Mouse (Mus musculus) c-Kit-negative CD71-positive TER-119-positive erythroid progenitor cells, embryonic 14.5 days (primary cell): Measurements from ENCODE around the gene Agtpbp1.

ENCODE experiments used
- DNase-seq: peaks from one replicate; pipeline ENCODE4 v3.0.0-alpha.2; 2013; ENCODE audit warnings: low read depth, low spot score

The Agtpbp1 gene

DNA sequence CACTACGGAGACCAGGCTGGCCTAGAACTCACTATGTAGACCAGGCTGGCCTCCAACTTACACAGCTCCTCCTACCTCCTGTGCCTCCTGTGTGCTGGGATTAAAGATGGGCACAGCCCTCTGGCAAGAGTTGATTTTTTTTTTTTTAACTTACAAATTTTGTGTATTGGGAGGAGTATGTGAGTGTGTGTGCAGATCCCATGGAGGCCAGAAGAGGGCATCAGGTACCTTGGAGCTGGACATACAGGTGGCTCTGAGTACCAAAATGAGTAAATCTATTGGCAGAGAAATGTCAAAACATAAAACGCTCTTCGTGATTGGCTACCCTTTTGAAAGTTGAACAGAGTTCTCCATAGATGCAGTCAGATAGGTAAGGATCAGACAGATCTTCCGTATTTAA is 4.1 kb downstream of the Agtpbp1 start:
- no peak for DNase-seq

DNA sequence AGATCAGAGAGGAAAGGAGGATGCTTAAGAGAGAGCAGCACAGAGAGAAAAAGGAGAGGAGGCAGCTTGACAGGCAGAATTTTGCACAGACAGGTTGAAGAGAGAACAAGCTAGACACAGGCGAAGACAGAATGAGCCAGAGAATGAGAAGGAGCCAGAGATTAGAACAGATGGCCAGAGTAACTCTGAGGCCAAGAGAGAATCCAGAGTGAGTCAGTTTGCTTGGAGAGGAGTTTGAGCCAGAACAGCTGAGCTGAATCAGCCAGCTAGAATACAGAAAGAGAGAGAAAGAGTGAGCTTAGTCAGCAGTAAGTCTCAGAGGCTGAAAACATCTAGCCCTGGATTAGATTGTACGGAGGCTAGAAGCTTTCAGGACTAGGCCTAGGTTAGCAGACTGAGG is 12.5 kb downstream of the Agtpbp1 start:
- no peak for DNase-seq

DNA sequence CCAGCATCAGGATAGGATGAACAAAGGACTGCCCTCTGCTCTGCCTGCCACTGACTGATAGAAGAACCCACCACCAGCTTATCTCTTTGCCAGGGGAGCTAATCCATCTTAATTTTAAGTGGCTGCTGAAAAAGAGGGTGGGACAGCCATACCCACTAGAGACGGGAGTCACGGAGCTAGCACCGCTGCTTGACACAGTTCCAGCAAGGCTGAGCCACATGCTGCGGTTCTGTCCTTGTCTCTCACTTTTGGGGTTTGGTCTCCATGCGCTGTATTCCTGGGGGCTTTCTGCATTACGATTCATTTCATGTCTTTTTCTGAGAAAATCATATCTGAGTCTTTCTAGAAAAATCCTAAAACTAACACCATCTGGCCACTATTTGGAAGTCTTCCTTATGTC is 13.9 kb downstream of the Agtpbp1 start:
- DNase-seq = no peak

DNA sequence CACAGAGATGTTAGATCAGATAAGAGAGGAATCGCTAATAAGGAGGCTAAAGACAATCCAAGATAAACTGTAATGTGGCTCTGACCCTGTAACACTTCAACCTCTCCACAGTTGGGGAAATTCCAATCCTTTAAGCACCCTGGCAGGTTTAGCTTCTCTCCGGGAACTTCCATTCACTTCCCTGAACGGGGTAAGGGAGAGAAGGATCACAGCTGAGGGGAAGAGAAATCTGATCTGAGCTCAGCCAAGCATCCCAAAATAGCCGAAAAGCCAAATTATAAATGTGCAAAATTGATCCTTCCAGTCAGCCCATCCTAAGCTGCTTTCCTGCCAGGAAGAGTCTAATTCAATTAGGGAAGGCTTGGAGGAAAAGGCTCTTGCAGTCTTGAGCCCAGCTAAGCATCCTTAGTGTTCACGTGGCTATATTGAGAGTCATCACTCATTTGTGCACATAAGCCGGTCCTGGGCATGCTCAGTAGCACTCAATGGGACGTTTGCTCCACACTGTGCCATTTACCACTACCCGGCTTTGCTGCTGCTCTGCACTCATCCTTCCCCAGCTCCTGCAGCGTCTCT is 19.0 kb downstream of the Agtpbp1 start:
- no peak for DNase-seq

DNA sequence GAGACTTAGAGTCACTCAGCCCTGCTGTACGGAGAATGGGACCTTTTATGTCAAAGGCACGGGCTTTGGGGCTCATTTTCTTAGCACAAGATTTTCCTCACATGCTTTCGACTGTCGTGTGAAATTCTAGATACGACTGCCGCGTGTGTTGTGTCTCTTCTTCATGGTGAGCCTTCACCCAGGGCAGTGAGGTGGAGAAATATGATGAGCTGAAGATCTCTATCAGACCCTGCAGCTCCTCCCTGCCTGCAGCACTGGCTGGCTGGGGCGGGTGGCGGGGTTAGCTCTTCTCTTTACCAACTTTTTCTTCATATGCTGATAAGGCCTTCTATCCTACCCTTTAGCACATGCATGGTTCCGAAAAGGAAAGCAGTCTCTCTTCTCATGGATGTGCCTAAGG is 20.1 kb downstream of the Agtpbp1 start:
- DNase-seq = no peak

DNA sequence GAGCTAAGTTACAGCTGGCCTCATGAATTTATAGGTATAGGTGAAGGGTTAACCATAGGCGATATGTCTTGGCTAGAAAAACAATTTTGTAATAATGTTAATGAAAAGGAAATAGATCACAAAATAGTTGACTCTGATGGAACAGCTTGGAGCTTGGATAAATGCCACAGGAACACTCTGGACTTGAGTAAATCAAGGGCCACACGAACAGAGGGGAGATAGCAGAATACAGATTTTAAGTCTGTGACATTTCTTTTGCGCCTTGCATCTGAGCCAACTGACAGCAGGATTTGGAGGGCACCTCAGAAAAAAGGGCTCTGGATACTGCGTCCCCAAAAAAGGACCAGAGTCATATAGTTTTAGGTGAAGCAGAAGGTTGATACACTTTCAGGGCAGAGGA is 20.5 kb downstream of the Agtpbp1 start:
- DNase-seq = no peak

DNA sequence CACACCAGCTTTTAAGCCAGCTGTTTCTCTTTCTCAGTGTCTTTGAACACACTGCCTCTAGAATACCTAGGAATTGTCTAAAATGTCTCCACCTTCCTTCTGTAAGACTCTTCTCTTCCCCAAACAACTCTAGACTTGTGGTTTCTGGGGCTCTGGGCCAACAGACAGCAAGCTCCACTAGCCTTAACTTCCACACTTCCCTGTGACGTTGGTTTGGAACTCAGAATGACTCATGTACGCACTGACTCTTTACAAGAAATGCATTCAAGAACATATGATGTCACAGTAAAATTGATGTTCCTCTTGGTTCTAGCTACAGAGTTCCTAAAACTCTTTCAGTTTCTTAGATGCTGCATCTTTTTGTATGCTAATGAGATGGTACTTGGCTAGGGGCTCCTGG is 22.6 kb downstream of the Agtpbp1 start:
- DNase-seq = no peak

DNA sequence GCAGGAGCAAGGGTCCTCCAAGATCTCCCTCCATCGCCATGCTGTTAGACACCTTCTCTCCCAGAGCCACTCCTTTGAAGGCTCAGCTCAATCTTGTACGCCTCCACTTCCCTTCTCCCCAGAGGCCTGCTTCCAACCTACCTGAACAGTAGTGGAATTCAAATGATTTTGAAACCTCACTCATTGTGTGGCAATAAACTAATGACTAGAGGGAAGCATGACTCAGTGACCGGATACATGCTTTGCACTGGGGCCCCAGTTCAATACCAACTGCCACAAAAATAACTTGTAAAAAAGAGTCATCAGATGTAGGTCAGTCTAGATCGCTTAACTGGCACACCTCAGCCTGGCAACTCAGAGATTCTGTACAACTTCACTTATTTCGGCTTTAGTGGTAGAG is 26.3 kb downstream of the Agtpbp1 start:
- DNase-seq = no peak

DNA sequence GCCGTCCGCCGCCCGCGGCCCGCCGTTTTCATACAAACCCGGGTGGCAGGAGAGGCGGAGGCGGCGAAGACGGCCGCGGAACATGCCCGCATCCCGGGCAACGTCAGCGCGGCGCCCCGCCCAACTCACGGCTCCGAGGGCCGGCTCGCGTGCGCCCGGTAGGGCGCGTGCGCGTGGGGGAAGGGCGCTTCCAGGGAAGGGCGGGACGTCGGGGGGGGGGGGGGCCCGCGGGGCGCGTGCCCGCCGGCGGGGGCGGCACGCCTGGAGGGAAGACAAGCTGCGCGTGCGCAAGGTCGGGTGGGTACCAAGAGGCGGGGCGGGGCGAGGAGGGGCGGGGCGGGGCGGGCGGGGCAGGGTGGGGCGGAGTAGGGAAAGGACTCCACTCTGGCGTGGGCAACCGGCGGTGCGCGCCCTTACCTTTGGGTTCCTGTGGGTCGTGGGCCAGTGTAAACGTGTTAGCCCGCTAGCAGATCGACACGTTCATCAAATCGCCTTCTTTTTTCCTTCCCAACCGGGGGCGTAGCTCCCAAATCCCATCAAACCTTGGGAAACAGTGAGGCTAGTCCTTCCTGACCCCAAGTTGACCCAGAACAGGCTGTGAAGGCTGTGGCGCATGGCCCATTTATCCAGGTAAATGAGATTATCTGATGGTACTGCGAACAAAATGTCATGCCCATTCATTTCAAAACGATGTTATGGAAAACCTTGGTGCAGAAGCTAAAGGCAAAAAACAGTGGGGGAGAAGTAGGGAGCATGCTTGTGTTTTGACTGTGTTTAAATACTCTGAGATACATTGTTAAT is 27.6 kb downstream of the Agtpbp1 start:
- DNase-seq = peak; percentile 56

DNA sequence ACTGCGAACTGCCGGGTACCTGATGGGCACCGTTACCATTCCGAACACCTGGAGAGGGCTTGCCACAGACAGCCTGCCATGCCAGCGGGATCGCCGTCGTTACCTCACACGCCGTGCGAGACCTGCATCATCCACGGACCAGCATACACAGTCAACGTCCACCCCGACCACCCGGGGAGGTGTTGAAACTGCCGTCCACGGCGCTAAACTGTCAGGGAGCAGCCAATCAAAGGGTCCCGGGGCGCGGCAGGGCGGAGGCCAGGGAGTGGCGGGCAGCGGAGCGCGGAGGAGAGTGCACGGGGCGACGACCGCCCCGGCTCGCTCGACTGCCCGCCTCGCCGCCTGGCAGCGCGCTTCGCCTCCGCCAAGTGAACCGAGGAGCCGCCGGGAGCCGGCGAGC is 28.4 kb downstream of the Agtpbp1 start:
- peak; percentile 49 for DNase-seq

DNA sequence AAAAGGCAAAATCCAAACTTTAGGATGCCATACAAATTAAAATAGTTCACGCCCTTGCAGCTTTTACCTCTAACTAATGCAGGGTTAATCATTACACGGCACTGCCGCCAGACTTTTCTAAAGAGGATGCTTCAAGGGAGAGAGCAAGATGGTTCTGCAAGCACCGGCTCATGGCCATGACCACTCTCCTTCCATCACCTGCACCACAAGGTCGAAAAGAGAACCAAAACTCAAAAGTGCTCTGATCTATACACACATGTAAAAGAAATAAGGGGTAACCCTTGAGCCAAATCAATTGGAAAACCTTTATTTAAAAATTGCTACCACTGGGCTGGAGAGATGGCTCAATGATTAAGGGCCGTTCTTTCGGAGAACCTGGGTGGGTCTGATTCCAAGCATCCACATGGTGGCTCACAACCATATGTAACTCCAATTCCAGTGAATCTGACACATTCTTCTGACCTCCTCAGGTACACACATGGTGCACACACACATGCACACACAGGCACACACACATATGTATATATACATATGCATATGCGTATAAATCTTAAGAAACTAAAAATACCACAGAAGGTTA is 29.3 kb downstream of the Agtpbp1 start:
- no peak for DNase-seq

DNA sequence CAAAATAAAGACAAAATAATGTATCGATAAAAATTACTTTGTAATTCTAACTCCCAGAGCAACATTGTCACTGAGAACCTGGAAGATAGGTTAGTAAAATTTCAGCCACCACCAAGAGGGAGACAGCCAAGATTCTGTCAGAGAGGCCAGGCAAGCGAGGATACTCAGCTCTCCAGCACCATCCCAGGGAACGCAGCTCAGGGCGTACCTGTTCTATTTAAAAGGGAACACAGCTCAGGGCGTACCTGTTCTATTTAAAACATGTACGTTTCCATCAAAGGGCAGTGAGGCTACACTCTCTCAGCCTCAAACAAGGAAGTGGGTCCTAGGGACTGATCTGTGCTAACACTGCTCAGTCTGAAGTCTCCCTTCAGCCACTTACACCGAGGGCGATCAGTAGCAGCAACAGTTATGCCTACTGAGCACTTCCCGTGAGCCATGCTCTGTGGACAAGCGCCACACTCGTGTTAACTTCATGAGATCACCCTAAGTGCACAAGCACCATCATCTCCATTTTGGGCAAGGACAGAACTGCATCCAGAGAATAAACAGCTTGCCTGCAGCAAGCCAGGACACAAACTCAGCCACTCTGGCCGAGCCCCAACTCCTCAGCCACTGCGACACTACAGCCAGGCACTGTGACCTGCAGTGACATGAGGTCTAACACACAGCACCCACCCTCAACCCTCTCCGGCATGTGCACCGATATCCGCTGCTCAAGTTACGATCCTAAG is 30.1 kb downstream of the Agtpbp1 start:
- no peak for DNase-seq

DNA sequence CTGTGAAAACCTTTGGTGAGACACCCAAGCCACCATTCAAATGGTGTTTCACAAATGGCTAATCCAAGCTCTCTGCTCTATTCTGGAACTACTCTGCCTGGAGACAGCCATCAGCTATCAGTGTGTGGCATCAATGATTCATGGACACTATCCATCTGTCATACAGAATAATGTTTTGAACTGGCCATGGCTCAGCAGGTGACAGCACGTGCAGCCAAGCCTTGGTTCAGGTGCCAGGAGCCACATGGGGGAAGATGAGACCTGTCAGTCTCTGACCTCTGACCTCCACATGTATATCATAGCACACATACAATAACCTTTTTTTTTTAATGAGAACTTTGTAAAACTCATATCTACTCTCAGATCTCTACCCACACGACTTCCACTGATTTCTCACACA is 32.3 kb downstream of the Agtpbp1 start:
- no peak for DNase-seq

DNA sequence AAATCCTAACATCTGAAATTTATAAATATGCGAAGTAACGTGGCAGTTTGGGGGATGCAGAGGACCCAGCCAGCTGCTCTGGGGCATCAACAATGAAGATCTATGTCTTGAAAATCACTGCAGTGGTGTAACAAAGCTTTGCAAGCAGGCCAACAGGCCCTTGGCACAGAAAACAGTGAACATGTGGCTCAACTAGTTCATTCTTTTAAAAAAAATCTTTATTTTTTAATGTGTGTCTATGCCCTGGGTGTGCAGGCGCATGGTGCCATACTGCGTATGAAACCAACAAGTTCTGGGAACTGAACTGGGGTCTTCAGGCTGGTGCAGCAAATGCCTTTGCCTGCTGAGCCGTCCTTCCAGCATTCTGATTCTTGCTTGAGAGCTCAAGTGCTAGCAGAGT is 32.7 kb downstream of the Agtpbp1 start:
- no peak for DNase-seq

DNA sequence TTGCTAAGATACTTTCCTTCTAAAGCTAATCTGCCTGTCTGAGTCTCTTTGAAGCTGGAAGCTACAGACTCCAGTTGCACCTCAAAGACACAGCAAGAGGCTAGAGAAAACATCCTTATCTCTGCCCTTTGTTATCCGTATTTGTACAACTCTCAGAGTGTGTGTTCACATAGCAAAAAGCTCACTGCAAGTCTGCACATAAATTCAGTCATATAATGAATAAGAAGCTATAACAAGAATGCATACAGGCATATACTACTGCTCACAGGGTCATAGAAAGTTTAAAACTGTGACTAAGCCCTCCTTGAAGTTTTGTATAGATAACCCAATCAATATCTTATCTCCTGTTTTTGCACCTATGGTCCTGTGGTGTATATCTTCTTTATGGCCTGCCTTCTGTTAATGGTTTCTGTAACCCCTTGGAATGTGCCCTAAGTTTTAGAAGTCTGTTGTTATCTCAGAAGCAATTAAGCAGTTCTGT is 35.7 kb downstream of the Agtpbp1 start:
- DNase-seq = no peak

DNA sequence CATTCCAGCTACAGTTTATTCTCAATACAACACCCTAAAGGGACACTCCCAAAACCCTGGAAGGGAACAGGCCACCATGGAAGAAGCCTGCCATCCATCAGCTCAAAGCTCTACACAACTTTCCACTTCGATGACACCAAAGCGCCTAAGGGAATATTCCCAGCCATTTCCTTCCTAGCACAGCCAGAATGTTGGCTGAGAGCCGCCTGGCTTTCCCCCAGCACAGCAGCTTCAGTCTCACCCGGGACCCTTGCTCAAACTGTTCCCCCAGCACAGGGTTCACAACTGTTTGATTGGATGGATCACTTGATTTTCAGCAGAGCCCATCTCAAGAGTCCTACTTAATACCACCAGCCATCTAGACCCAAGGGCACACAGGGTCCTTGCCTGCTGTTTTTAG is 37.3 kb downstream of the Agtpbp1 start:
- DNase-seq = no peak

DNA sequence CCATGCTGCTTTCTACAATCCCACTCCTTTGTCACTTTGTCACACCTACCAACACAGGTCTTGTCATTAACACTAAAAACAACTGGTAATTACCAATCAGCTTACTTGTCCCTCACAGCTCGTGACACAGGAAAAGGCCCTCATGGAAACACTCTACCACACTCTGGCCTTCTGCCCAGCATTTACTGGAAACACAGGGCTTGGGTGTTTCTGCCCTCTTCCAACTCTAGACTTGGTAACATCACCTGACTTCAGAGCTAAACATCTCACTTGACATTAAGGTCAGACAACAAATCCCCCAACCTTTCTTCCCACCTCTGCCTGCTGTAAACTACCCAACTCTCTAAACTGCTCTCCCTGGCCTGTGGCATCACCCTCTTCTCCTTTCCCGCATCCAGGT is 37.9 kb downstream of the Agtpbp1 start:
- DNase-seq = no peak

DNA sequence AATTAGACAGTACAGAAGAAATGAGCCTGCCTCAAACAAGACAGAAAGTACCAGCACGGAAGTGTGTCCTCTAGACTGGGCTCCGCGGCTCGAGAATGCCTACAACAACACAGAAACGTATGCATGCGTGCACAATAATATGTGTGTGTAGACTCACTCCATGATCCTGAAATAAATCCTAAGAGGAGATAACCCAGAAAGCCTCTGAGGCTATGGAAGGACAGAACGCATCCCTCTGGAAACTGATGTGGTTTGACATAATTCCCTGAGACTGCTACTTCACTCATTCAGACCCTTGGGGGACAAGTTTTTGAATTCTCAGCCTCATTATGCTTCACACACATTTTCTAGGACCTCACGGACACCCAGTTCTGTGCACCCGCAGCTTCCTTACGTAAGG is 42.6 kb downstream of the Agtpbp1 start:
- DNase-seq = no peak

DNA sequence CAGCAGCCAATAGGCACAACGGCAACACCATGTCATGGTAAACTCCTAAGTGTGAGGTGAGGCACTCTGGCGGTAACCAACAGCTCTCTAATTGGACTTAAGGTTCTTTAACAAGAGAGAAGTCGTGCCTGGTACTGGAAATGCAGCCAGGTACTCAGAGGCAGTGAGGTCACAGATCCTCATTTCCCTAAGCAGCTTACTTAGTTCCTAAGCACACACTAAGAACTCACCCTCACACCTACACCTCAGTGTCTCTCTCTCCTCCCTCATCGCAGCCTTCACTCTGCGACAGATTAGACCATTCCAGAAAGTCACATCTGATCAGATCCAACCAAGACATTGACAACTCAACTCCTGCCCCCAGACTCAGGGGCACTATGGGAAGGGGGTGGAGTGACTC is 45.0 kb downstream of the Agtpbp1 start:
- no peak for DNase-seq

DNA sequence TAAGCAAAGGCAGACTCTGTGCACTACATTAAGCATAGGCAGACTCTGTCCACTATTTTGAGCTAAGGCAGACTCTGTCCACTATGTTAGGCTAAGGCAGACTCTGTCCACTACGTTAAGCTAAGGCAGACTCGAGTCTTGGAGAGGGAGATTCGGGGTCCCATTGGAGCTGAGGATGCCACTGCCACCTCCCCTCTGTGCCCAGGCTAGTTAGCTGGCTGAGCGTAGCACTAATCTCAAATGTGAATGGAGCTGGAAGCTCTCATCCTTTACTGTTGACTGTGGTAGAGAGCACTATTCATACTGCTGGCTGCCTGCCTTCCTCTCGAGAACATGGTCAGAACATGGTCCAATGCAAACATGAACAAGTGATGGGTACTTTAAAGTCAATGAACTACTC is 46.4 kb downstream of the Agtpbp1 start:
- no peak for DNase-seq

DNA sequence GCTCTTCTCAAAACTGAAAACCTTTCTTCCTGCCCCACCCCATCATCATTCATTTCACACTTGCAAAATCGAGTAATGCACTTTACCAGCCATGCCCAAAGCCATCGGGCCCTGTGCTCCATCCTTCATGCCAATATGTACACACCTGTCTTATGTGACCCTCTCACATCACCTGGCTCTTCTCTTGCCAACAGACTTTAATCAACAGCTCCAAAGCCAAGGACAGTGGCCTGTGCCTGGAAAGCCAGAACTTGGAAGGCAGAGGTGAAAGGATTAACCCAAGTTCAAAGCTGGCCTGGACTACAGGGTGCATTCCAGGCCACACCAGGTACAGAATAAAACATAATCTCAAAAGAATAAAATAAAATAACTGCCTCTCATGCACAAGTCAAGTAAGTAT is 48.4 kb downstream of the Agtpbp1 start:
- DNase-seq = no peak

DNA sequence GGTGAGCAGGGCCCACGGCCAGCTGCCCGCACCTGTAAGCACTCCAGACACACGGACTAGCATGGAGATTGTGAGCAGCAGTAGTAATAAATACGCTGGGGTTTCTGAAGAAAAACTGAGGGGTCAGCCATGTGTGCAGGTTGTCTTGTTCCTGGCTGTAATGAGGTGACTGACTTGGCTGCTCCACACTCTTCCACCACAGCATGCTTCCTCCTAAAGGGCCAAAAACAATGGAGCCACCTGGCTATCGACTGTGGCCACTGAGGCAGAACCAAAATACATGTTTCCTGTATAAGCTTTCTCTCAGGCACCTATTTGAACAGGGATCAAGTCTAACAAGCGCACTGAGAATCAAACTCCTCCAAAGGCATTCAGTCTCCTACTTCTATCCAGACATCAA is 49.3 kb downstream of the Agtpbp1 start:
- no peak for DNase-seq

DNA sequence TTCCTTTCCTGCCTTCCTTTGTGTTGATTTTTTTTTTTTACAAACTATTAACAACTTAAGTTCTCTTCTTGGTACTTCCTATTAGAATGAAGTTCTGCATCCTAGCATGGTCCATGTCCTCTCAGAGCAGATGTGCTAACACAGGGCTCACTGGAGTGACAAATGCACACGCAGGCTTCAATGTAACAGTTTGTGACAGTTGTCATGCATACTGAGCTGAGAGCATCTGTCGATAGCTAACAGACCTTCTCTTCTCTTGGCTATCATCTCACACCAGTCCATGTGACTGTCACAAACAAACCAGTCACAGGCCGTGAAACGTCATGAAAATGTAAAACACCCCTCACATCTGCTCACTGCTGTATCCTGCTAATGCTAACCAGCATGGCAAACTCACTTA is 50.7 kb downstream of the Agtpbp1 start:
- no peak for DNase-seq
